Mouse (Mus musculus) megakaryocyte-erythroid progenitor cell, adult 5-6 weeks (primary cell): Measurements from ENCODE around the gene Nudt14. TPM values are rescaled to one million over a fixed set of nuclear protein-coding genes. Genes with fewer than 3 reads are reported as not detected.

Source experiments
- ATAC-seq: replicated peaks from 2 replicates; pipeline ENCODE4 v1.8.0; 2016; ENCODE audit warnings: mild to moderate bottlenecking, inconsistent platforms; ENCODE audit not compliant: severe bottlenecking, poor library complexity, low FRiP score, low TSS enrichment
- total RNA-seq, 2 experiments: library from RNA; stranded (forward) in 1 of 2; stranded (reverse) in 1 of 2; fragments of 200-1000, 215-1000 nt in 1 of 2; fragments of >200 nt in 1 of 2; fragmentation: Nextera tagmentation in 1 of 2; gene quantifications; 2 replicates each; pipeline ENCODE4 v1.2.3; 2014 to 2017

Gene Nudt14
- total RNA-seq, 2 experiments from 2014 or later = 1.9 to 22.9 TPM

GRCm38 (mm10) chr12:112917906-112918305 lies 24.0 kb downstream of the Nudt14 start:
- ATAC-seq = no peak

GRCm38 (mm10) chr12:112917486-112917885 lies 24.4 kb downstream of the Nudt14 start:
- ATAC-seq = no peak

GRCm38 (mm10) chr12:112916698-112917400 lies 25.1 kb downstream of the Nudt14 start:
- ATAC-seq = no peak

GRCm38 (mm10) chr12:112915587-112915986 lies 26.3 kb downstream of the Nudt14 start:
- ATAC-seq = no peak

- ATAC-seq = no peak
Measured at GRCm38 (mm10) chr12:112914527-112914926, 27.4 kb downstream of the Nudt14 start.

- no peak for ATAC-seq
Measured at GRCm38 (mm10) chr12:112912951-112913745, 28.8 kb downstream of the Nudt14 start.

- ATAC-seq = no peak
Measured at GRCm38 (mm10) chr12:112911701-112912100, 30.2 kb downstream of the Nudt14 start.

- ATAC-seq = no peak
Measured at GRCm38 (mm10) chr12:112908991-112909390, 32.9 kb downstream of the Nudt14 start.

GRCm38 (mm10) chr12:112905001-112905400 lies 36.9 kb downstream of the Nudt14 start:
- no peak for ATAC-seq

- no peak for ATAC-seq
Measured at GRCm38 (mm10) chr12:112903941-112904340, 38.0 kb downstream of the Nudt14 start.

- ATAC-seq = no peak
Measured at GRCm38 (mm10) chr12:112900641-112901040, 41.3 kb downstream of the Nudt14 start.

- ATAC-seq = no peak
Measured at GRCm38 (mm10) chr12:112898960-112899359, 43.0 kb downstream of the Nudt14 start.

GRCm38 (mm10) chr12:112898351-112898750 lies 43.6 kb downstream of the Nudt14 start:
- no peak for ATAC-seq

GRCm38 (mm10) chr12:112897522-112898212 lies 44.3 kb downstream of the Nudt14 start:
- ATAC-seq = no peak

GRCm38 (mm10) chr12:112894969-112895368 lies 47.0 kb downstream of the Nudt14 start:
- ATAC-seq = no peak

GRCm38 (mm10) chr12:112894303-112894884 lies 47.5 kb downstream of the Nudt14 start:
- ATAC-seq = no peak

- no peak for ATAC-seq
Measured at GRCm38 (mm10) chr12:112885465-112885864, 56.5 kb downstream of the Nudt14 start.
